Mouse (Mus musculus) left cerebral cortex, postnatal 25 days (tissue): ENCODE data around the gene Chrd. TPM values are rescaled to one million over a fixed set of nuclear protein-coding genes. Genes with fewer than 3 reads are reported as not detected.

Source experiments
- DNase-seq, 2 experiments: peaks; one replicate each; pipeline ENCODE4 v3.0.0; 2022; ENCODE audit warnings: low spot score in 2 of 2, mixed read lengths in 1 of 2
- intact Hi-C: fragments of 180-260 bp; cut with DNase I; formaldehyde crosslinking; loops from one replicate; pipeline ENCODE4 v1.15.1; 2025
- total RNA-seq, 2 experiments: library from RNA; stranded (reverse); gene quantifications; 2 replicates each; pipeline ENCODE4 v1.2.3; 2021

Chrd gene
- total RNA-seq, 2 experiments from 2014 or later: 31.1 to 40.6 TPM

GRCm38 (mm10) chr16:20708939-20709734, 23.8 kb upstream of the Chrd start:
- no peak for DNase-seq
- intact Hi-C loops: no loop called here

GRCm38 (mm10) chr16:20710370-20710769, 22.6 kb upstream of the Chrd start:
- intact Hi-C loops: no loop called here
- no peak for DNase-seq

- DNase-seq: no peak
- intact Hi-C loops: no loop called here
These were observed 22.1 kb upstream of the Chrd start for GRCm38 (mm10) chr16:20710810-20711209.

GRCm38 (mm10) chr16:20712190-20712589, 20.7 kb upstream of the Chrd start:
- no peak for DNase-seq
- intact Hi-C loops: no loop called here

- intact Hi-C loops: no loop called here
- no peak for DNase-seq
These were observed 20.0 kb upstream of the Chrd start for GRCm38 (mm10) chr16:20712889-20713288.

- DNase-seq: no peak
- intact Hi-C loops: loop anchor here (5.0 kb wide), 1 partner anchor 108 kb away; no protein-coding TSS in a partner anchor
These were observed 18.4 kb upstream of the Chrd start for GRCm38 (mm10) chr16:20714307-20715080.

GRCm38 (mm10) chr16:20715161-20715560, 17.8 kb upstream of the Chrd start:
- DNase-seq: no peak
- intact Hi-C loops: loop anchor here (5.0 kb wide), 1 partner anchor 107 kb away; no protein-coding TSS in a partner anchor

GRCm38 (mm10) chr16:20715566-20715965, 17.4 kb upstream of the Chrd start:
- no peak for DNase-seq
- intact Hi-C loops: loop anchor here (5.0 kb wide), 1 partner anchor 107 kb away; no protein-coding TSS in a partner anchor

- DNase-seq: peak; percentile 82 to 86
- intact Hi-C loops: loop anchor here (2.0 to 5.0 kb wide), 6 partner anchors 17 to 453 kb away; partner anchors contain the start of gene Chrd
These were observed 16.7 kb upstream of the Chrd start for GRCm38 (mm10) chr16:20715976-20716840.

- DNase-seq: no peak
- intact Hi-C loops: loop anchor here (1.0 to 5.0 kb wide), 7 partner anchors 16 to 475 kb away; partner anchors contain the start of gene Chrd
These were observed 16.1 kb upstream of the Chrd start for GRCm38 (mm10) chr16:20716841-20717180.

- intact Hi-C loops: loop anchor here (1.0 to 5.0 kb wide), 7 partner anchors 15 to 475 kb away; partner anchors contain the start of gene Chrd
- DNase-seq: peak; percentile 97 to 99
These were observed 15.5 kb upstream of the Chrd start, which contains the start of the genes Polr2h and Clcn2 for GRCm38 (mm10) chr16:20717181-20717977. Gene Polr2h, plus strand, starts transcription at chr16:20717665. Gene Clcn2, minus strand, starts transcription at chr16:20717746.

GRCm38 (mm10) chr16:20717978-20718670, 14.8 kb upstream of the Chrd start:
- no peak for DNase-seq
- intact Hi-C loops: loop anchor here (1.0 to 5.0 kb wide), 7 partner anchors 15 to 474 kb away; partner anchors contain the start of gene Chrd

GRCm38 (mm10) chr16:20721808-20722207, 11.1 kb upstream of the Chrd start:
- intact Hi-C loops: no loop called here
- no peak for DNase-seq

GRCm38 (mm10) chr16:20722736-20723135, 10.2 kb upstream of the Chrd start:
- DNase-seq: no peak
- intact Hi-C loops: no loop called here

GRCm38 (mm10) chr16:20723247-20723646, 9.7 kb upstream of the Chrd start:
- no peak for DNase-seq
- intact Hi-C loops: no loop called here

- DNase-seq: no peak
- intact Hi-C loops: loop anchor here (2.0 kb wide), 1 partner anchor 36 kb away; no protein-coding TSS in a partner anchor
These were observed 8.6 kb upstream of the Chrd start for GRCm38 (mm10) chr16:20724338-20724748.

GRCm38 (mm10) chr16:20725321-20725720, 7.6 kb upstream of the Chrd start:
- no peak for DNase-seq
- intact Hi-C loops: loop anchor here (2.0 kb wide), 1 partner anchor 35 kb away; no protein-coding TSS in a partner anchor

GRCm38 (mm10) chr16:20725750-20726149, 7.2 kb upstream of the Chrd start:
- no peak for DNase-seq
- intact Hi-C loops: loop anchor here (2.0 kb wide), 1 partner anchor 35 kb away; no protein-coding TSS in a partner anchor
